Mouse (Mus musculus) liver, adult 2 months (tissue): ENCODE data around the gene Olfr95. TPM values are rescaled to one million over a fixed set of nuclear protein-coding genes. Genes with fewer than 3 reads are reported as not detected.

ENCODE experiments used
- DNase-seq: peaks from one replicate; pipeline ENCODE4 v3.0.0-alpha.2; 2011; ENCODE audit warnings: low read depth, low spot score; ENCODE audit errors: extremely low read depth
- H3K27ac ChIP-seq: fragments of 200-500 bp; replicated peaks from 2 replicates; pipeline ENCODE4 v1.5.1; 2012; ENCODE audit warnings: low read depth, mild to moderate bottlenecking, control low read depth, inconsistent platforms, low read length; ENCODE audit not compliant: insufficient read depth
- H3K27me3 ChIP-seq: fragments of 200-500 bp; 2 replicates; pipeline ENCODE4 v1.6.1; 2012; ENCODE audit warnings: mild to moderate bottlenecking, moderate library complexity, low read length, inconsistent platforms; ENCODE audit not compliant: control insufficient read depth, insufficient read depth
- H3K36me3 ChIP-seq: fragments of 200-500 bp; 2 replicates; pipeline ENCODE4 v1.6.1; 2012; ENCODE audit warnings: low read length, inconsistent platforms; ENCODE audit not compliant: control insufficient read depth, insufficient read depth
- H3K4me1 ChIP-seq: fragments of 200-500 bp; 2 replicates; pipeline ENCODE4 v1.6.1; 2011; ENCODE audit warnings: low read length; ENCODE audit not compliant: control insufficient read depth, insufficient read depth
- H3K4me3 ChIP-seq: fragments of 200-500 bp; 2 replicates; pipeline ENCODE4 v1.5.1; 2011; ENCODE audit warnings: low read depth, mild to moderate bottlenecking, control low read depth, low read length, moderate library complexity; ENCODE audit not compliant: insufficient read depth
- H3K79me2 ChIP-seq: fragments of 200-500 bp; 2 replicates; pipeline ENCODE4 v1.6.1; 2012; ENCODE audit warnings: inconsistent platforms, mild to moderate bottlenecking, low read length, moderate library complexity; ENCODE audit not compliant: control insufficient read depth, insufficient read depth
- H3K9ac ChIP-seq: fragments of 200-500 bp; 2 replicates; pipeline ENCODE4 v1.6.1; 2012; ENCODE audit warnings: low read depth, mild to moderate bottlenecking, control low read depth, inconsistent platforms, low read length
- CTCF ChIP-seq: fragments of 200-500 bp; IDR thresholded peaks from 2 replicates; pipeline ENCODE4 v1.5.1; 2011; ENCODE audit warnings: low read depth, low read length, control low read depth
- POLR2A ChIP-seq: fragments of 200-500 bp; IDR thresholded peaks from 2 replicates; pipeline ENCODE4 v1.6.1; 2011; ENCODE audit warnings: low read length, control low read depth; ENCODE audit not compliant: insufficient read depth; ENCODE audit errors: extremely low read depth
- WGBS: fragments of 180-500 bp; shearing (Covaris S2); methylation state at CpG from one replicate; pipeline ENCODE4 v1.1.7; 2018; 5-methylcytosine and 5-hydroxymethylcytosine counted together
- polyA plus RNA-seq: library from polyadenylated mRNA; depleted of rRNA; stranded (reverse); fragments of >200 nt; gene quantifications from 2 replicates; pipeline ENCODE4 v1.2.3, GENCODE M21; 2012
- total RNA-seq: library from RNA; depleted of rRNA; stranded (reverse); fragments of >200 nt; gene quantifications from 2 replicates; pipeline ENCODE4 v1.2.3, GENCODE M21; 2014

Gene Olfr95
- total and polyA plus RNA-seq, 2 experiments: not detected

DNA sequence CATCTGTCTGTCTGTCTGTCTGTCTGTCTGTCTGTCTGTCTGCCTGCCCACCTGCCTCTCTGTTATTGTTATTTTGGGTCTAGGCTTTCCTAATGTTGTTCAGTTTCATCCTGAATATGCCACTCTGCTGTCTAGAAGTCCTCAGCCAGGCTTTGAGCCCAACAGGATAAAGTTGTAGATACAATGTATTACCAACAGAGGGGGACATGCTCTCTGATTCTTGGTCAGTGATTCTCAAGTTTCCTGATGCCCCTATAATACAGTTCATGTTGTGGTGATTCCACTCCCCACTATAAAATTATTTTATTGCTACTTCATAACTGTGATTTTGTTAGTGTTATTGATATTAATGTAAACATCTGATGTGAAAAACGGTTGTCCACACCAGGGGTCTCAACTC lies 9.0 kb upstream of the Olfr95 start:
- H3K79me2 ChIP-seq: no peaks in the 10 kb centered on the region
- H3K4me1 ChIP-seq: peaks cover 10% of the 10 kb centered on the region; the same call in 1 of the 2 replicates
- H3K27me3 ChIP-seq: no peaks in the 10 kb centered on the region
- 25% methylated on average over 1 of the region's 1 CpGs for WGBS
- DNase-seq: peak; percentile 10
- no peak overlapping the region for H3K9ac ChIP-seq
- no peak overlapping the region for H3K4me3 ChIP-seq
- TF ChIP-seq CTCF (peak; percentile 38), POLR2A (no peak)
- no peaks in the 10 kb centered on the region for H3K36me3 ChIP-seq
- H3K27ac ChIP-seq: no peak overlapping the region

DNA sequence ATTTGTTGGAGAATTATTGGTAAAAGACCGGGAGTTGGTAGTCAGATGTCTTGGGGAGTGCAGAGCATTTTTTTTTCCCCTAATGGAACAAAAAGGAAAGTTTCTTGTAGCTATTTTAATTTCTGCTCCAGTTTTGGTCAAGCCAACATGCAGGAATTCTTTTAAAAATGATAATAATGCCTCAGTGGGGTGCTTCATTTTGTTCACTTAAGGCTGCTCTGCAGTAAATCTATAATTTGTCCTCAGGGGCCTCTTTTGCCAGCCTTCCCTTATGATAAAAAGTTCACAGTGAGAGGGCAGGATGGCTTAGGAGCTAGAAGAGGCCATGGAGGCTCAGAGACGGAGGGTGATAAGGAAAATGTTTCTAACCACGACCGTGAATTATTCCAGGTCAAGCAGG lies 6.9 kb upstream of the Olfr95 start, which contains the start of gene Olfr96:
Olfr96 (plus strand) TSS at position 301 of the 400 bp plus-strand sequence.
- no peak within 1 kb of the TSS for H3K27ac ChIP-seq
- H3K27me3 ChIP-seq: no peaks in the 10 kb centered on the region
- TF ChIP-seq POLR2A (no peak), CTCF (no peak)
- no peaks in the 10 kb centered on the region for H3K36me3 ChIP-seq
- no peak within 1 kb of the TSS for H3K4me3 ChIP-seq
- WGBS: 59% methylated on average over 4 of the region's 4 CpGs
- no peak for DNase-seq
- H3K4me1 ChIP-seq: peaks cover 10% of the 10 kb centered on the region; the same call in 1 of the 2 replicates
- no peaks in the 10 kb centered on the region for H3K79me2 ChIP-seq
- no peak within 1 kb of the TSS for H3K9ac ChIP-seq

DNA sequence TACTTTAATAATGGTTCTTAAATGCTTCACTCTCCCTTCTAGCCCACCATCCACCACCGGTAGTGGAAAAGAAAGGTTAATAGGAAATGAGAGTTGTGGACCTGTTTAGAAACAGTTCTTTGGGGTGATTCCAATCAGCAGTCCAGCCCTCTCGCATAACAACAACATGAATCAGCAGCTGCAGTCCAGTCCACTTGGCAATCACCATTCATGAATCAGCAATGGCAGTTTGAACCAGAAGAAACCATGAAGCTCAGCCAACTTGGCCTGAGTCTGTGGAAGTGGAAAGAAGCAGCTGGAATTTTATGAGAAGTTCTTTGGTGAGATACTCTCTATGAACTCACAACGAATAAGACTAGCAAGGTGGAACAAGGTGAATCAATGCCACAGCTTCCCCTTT lies 5.6 kb upstream of the Olfr95 start:
- no peak overlapping the region for H3K9ac ChIP-seq
- peak; percentile 96 for DNase-seq
- WGBS: 14% methylated on average over 3 of the region's 3 CpGs
- no peak for TF ChIP-seq POLR2A
- TF ChIP-seq CTCF: no peak
- no peaks in the 10 kb centered on the region for H3K79me2 ChIP-seq
- no peaks in the 10 kb centered on the region for H3K36me3 ChIP-seq
- peaks cover 10% of the 10 kb centered on the region; the same call in 1 of the 2 replicates for H3K4me1 ChIP-seq
- no peak overlapping the region for H3K4me3 ChIP-seq
- H3K27me3 ChIP-seq: no peaks in the 10 kb centered on the region
- no peak overlapping the region for H3K27ac ChIP-seq

DNA sequence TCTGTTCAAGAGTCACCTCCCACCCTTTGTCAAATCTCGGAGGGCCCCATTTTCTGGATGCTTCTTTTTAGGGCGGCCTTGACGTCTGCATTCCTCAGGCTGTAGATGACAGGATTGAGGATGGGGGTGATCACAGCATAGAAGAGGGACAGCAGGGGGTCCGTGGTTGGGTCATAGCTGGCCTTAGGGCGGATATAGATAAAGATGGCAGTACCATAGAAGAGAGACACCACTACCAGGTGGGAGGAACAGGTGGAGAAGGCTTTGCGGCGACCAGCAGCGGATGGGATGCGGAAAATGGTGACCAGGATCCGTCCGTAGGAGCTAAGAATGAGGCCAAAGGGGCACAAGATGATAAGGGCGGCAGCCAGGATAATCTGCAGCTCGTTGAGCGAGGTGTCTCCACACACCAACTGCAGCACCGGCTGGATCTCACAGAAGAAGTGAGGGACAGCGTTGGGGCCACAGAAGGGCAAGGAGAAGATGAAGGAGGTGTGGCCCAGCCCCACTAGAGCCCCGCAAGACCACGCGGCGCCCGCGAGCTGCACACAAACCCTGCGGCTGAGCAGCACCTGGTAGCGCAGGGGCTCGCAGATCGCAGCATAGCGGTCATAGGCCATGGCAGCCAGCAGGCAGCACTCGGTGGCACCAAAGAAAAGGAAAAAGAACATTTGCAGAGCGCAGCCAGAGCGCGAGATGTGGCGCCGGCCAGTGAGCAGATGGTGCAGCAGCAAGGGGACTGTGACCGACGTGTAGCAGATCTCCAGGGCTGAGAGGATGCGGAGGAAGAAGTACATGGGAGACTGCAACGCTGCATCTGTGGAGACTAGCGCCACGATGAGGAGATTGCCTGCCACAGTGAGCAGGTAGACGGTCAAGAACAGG lies 1.8 kb downstream of the Olfr95 start:
- H3K9ac ChIP-seq: no peak overlapping the region
- H3K27me3 ChIP-seq: peaks cover 9% of the 10 kb centered on the region; the same call in 1 of the 2 replicates
- no peaks in the 10 kb centered on the region for H3K36me3 ChIP-seq
- no peak for DNase-seq
- no peaks in the 10 kb centered on the region for H3K79me2 ChIP-seq
- H3K4me3 ChIP-seq: no peak overlapping the region
- H3K27ac ChIP-seq: no peak overlapping the region
- TF ChIP-seq CTCF (no peak), POLR2A (no peak)
- 13% methylated on average over 40 of the region's 40 CpGs for WGBS
- no peaks in the 10 kb centered on the region for H3K4me1 ChIP-seq

DNA sequence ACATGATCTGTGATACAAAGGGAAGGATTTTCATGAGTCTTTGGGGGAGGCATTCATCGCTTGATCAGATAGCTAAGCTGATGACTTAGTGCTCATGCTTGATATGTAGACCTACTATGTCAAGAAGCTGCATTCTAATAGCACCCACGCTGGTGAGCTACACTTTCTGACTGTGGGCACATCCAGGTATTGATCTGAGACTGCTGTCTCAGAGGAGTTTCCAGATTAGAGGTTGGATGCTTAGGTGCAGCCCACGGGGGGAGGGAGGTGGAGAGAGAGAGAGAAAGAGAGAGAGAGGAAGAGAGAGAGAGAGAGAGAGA lies 9.0 kb downstream of the Olfr95 start:
- H3K36me3 ChIP-seq: no peaks in the 10 kb centered on the region

DNA sequence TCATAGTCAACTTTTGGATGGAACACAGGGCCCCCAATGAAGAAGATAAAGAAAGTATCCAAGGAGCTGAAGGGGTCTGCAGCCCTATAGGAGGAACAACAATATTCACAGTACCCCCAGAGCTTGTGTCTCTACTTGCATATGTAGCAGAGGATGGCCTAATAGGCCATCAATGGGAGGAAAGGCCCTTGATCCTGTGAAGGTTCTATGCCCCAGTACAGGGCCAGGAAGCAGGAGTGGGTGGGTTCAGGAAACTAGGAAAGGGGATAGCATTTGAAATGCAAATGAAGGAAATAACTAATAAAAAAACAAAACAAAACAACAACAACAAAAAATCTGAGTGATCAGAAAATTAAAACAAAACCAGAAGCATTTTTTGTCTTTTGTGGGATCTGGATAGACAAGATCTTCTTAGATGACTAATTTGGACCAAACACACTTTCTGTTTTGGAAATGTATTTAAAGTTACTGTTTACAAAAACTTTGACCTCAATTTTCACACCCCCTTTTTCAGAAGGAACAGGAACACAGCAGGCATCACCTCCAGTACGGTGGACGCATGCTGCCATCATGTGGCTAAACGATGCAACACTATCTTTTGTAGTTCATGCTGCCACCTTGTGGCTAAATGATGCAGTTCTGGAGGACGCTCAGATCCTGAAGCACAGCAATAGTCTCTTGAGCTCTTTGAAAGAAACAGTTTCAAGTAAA lies 9.6 kb downstream of the Olfr95 start:
- Histone ChIP-seq H3K27me3 (no peaks in the 10 kb centered on the region), H3K9ac (no peak overlapping the region), H3K4me3 (no peak overlapping the region; the same call in 1 of the 2 replicates), H3K4me1 (no peaks in the 10 kb centered on the region), H3K79me2 (no peaks in the 10 kb centered on the region), H3K27ac (no peak overlapping the region), H3K36me3 (no peaks in the 10 kb centered on the region)
- no peak for TF ChIP-seq POLR2A
- TF ChIP-seq CTCF: peak; percentile 86
- 3% methylated on average over 4 of the region's 4 CpGs for WGBS
- DNase-seq: peak; percentile 68

More for the DNA sequence above, 9.0 kb downstream of the Olfr95 start:
- no peak overlapping the region for H3K9ac ChIP-seq
- H3K27me3 ChIP-seq: no peaks in the 10 kb centered on the region
- no peak overlapping the region for H3K27ac ChIP-seq
- no peaks in the 10 kb centered on the region for H3K79me2 ChIP-seq
- no peak for TF ChIP-seq POLR2A
- TF ChIP-seq CTCF: no peak
- no peaks in the 10 kb centered on the region for H3K4me1 ChIP-seq
- WGBS: 30% methylated on average over 3 of the region's 3 CpGs
- H3K4me3 ChIP-seq: no peak overlapping the region
- DNase-seq: no peak
